Mouse (Mus musculus) WW6 (cell line): ENCODE data around the gene 4930503B20Rik.

Experiments used
- DNase-seq: peaks from one replicate; pipeline ENCODE4 v3.0.0-alpha.2; 2013; ENCODE audit warnings: low read depth, low spot score

Gene 4930503B20Rik

DNA sequence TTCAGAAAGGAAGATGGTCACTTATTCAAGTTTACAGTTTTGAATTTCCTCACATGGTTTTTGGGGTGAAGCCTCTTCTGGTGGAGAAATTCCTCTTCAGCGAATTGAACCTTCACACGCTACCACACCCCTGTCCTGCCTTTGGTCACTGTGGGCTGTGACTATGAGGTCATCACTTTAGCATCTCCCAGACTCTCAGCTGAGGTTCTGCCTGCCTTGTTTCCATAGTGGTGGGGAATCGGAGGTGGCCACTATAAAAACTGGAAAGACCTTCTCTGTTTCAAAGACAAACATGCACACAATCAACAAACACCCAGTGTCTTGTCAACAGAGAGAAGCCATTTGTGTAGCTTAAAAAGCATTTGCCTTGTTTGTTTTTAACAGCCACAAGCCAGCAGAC, at the start of gene 4930503B20Rik:
Gene 4930503B20Rik, minus strand, starts transcription at position 101 of the 400 bp plus-strand sequence.
- DNase-seq = no peak

DNA sequence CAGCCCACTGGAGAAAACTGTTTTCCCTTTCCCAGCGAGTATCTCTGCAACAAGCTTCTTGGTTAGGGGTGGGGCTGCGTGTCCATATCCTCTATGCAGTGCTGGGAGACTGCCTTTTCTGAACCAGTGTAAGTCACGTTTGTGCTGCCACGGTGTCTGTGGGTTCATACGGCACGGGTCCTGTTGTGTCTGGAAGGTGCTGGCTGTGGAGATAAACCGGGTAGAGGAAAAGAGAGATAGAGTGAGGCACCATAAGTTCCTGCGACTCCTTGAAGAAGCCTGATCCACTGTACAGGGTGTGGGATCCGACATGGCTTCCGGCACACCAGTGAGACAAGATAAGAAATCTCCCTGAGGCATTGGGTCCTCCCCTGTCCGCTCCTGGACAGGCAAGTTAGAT, 48.9 kb upstream of the 4930503B20Rik start:
- DNase-seq = no peak

DNA sequence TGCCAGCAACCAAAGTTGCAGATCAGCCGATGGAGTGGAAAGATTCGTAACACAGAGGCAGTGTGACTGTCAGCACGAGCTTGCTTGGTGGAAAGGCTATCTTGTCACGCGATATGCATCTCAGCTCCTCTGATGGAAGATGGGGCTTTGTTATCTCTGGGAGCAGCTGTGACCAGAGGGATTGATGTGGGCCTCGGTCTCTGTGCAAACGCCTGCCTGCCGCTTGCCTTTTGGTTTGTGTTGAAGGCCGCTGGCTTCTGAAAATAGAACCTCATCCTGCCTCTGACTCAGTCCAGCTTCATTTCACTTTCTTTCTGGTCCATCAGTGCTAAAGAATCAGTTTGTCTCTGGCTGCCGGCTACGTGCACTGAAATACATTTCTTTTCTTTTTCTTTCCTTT, 47.9 kb upstream of the 4930503B20Rik start:
- DNase-seq = no peak

DNA sequence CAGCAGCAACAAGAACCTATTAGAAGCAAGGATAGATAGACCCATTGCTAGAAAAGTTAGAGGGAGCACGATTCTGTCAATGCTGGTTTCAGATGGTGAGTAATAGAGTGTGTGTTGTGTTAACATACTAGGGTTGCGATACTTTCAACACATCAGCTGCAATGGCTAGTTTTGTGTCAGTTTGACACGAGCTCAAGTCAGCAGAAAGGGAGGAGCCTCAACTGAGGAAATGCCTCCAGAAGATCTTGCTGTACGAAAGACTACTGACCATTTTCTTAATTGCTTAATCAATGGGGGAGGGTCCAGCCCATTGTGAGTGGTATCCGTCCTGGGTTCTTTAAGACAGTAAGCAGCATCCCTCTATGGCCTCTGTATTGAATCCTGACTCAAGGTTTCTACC, 41.4 kb upstream of the 4930503B20Rik start:
- DNase-seq = no peak

- no peak for DNase-seq
Measured at GRCm38 (mm10) chr3:146687121-146687725, 36.1 kb upstream of the 4930503B20Rik start.

- no peak for DNase-seq
Measured at GRCm38 (mm10) chr3:146686428-146686827, 35.3 kb upstream of the 4930503B20Rik start.

- DNase-seq = peak; percentile 28
Measured at GRCm38 (mm10) chr3:146684811-146685675, 33.9 kb upstream of the 4930503B20Rik start, which contains the start of gene Samd13. TSS of gene Samd13 (minus strand) at chr3:146685592.

DNA sequence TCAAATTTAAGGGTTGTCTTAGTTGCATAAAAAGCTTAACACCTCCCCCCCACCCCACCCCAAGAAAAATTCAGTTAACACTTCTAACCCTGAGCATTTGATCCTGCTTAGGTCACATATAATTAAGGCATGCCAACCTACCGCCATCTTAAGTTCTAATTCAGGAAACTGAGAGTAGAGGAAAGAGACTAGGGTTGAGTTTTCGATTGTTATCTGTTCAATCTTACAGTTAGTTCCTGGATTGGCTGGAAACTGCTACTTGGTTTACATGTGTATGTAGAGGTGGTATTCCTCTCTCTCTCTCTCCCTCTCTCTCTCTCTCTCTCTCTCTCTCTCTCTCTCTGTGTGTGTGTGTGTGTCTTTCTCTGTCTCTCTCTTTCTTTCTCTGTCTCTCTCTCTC, 32.0 kb upstream of the 4930503B20Rik start:
- no peak for DNase-seq

DNA sequence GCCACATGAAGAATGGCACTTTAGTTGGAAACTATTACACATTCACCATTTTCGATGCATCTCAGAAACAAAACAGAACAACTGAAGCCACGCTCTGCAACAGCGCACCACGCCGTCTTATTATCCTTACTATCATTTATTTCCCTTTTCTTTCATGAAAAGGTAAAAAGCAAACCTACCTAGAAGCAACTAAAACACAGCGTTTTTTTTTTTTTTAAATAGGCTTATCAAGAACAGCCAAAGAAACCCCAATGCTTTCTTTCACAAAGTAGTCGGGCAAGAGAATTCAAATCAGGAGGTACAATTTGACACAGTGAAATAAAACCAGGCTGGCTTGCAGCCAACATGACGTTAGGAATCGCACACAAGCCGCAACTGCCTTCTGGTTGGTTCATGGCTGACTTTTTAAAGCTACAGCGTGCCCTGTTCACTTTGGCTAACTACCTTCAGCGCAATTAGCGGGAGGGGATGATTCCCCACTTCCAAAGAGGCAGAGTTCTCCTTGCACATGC, 31.1 kb upstream of the 4930503B20Rik start:
- no peak for DNase-seq

DNA sequence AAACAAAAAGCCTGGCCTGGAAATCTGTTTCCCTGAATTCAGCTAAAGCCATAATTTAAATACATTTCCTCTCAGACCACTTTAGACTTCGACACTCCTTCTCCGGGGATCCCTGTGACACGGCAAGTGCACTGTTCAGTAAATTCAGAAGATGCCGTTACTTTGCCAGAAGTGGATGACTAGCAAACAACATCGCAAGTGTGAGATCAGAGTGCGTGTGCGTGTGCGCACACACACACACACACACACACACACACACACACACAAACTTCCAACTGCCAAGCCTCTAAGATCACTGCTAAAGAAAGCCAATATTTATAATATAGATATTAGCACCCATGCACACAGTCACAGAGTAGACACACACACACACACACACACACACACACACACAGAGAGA, 30.6 kb upstream of the 4930503B20Rik start:
- DNase-seq = no peak

DNA sequence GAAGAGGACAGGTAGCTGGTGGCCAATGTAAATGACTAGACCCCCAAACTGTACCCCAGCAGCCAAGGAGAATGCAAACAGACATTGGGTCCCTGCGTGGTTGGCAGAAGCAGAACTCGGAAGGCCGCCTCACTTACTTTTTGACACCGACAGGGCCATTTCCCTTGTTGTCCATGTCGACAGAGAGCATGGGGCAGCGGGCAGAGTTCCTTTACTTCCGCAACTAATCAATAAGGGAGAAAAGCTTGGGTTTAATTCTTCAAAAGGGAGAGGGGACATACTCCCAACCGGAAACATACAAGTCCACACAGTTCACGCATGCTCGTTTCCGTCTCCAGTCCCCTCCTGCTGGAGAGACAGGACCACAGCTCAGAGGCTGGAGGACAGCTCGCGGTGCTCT, 29.5 kb upstream of the 4930503B20Rik start:
- no peak for DNase-seq

DNA sequence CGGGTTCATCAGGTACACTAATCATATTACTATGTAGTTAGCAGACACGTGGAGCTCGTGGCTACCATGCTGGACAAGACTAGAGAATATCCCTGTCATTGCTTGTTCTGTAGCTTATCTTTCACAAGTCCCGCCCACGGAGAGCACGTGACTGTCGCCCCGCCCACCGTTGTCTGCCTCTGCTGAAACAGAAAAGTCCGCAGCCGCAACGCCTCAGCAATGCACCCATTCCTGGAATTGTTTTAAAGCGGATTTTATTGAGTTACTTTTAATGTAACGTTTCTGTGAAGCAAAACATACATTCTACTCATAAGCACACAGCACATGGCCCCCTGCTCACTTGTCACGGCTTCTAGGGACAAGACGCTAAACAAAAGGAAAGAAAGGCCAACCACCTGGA, 28.5 kb upstream of the 4930503B20Rik start:
- no peak for DNase-seq

DNA sequence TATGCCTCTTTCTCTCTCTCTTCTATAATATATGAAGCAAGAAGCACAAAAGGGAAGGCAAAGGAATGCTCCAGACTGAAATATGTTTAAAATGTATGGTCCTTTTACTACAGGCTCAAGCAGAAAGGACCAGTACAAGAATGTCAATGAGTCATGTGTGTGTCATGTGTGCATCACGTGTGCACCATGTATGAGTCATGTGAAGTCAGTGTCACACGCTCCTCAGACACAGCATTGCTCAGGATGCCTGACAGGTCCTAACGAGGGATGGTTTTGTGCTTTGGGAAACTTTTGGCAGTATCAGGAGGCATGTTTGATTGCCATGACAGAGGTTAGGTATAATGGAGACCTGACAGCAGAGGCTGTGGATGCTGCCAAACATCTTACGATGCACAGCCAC, 25.1 kb upstream of the 4930503B20Rik start:
- no peak for DNase-seq

GRCm38 (mm10) chr3:146675101-146675500, 24.0 kb upstream of the 4930503B20Rik start:
- DNase-seq = no peak

DNA sequence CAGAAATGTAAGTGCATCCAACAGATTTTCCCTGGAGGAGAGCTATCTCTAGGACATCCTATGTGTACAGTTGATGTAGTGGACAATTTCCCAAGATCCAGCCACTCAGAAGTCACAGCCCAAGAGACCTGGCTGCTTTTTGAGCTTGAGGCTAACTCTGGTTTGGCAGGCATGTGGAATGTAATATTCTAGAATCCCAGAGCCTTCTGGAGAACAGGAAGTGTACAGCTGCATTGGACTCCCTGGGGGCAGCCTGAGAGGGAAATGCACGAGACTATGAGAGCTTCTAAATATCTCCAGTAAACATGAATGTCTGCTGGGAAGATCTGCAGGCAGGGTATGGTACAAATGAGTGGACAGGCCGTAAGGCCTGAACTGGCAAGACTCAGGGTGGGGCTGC, 20.0 kb upstream of the 4930503B20Rik start:
- no peak for DNase-seq

- DNase-seq = no peak
Measured at GRCm38 (mm10) chr3:146661907-146662306, 10.8 kb upstream of the 4930503B20Rik start.

GRCm38 (mm10) chr3:146661001-146661400, 9.9 kb upstream of the 4930503B20Rik start:
- no peak for DNase-seq

GRCm38 (mm10) chr3:146659321-146659720, 8.2 kb upstream of the 4930503B20Rik start:
- DNase-seq = no peak

DNA sequence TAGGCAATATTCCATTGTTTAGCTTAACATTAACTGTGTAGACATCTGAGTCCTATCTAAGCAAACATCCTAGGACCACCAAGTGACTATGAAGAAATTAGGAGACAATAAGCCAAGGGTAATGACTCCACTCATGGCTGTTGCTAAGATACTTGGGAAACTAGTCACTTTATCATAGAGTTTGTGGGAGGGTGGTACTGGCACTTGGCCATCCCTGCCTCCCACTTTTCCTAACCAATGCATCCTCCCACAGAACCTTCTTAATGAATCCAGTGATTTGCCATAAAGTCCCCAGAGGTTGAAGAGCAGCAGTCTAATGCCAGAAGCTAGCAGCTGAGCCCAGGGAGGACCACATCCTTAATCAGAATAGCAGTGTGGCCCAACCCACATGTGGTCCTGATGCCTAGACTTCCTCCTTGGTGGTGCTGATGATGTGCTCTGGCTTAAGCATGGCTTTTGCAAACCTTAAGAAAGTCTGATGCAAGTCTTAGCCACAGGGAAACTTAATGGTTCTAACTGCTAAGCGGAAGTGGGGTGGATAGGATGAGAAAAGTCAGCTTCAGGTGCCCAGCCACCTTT, 7.0 kb upstream of the 4930503B20Rik start:
- no peak for DNase-seq

DNA sequence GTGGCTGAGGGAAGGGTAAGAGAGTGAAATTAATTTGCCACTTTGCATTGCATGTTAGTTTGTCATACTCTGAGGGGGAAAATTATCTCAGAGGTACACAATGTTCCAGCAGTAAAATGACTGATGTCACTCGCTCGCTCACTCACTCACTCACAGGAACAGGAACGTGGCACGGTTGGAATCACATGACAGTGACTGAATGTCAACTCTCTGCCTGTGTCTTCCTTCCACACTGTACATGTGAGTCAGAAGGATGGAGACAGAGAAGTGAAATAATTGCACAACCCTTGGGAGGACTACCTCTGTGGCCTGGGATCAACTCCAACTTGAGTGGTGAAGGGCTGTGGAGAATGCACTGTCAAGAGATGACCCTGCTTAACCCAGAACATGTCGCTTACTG, 6.3 kb upstream of the 4930503B20Rik start:
- no peak for DNase-seq

GRCm38 (mm10) chr3:146655111-146655577, 4.0 kb upstream of the 4930503B20Rik start:
- no peak for DNase-seq

- DNase-seq = no peak
Measured at GRCm38 (mm10) chr3:146653692-146654091, 2.6 kb upstream of the 4930503B20Rik start.
